Comparison of ENCODE assay signal across 18 mouse cellular contexts in genomic region chr1:184324234-184324633, GRCm38 (mm10).
"Had no signal": no experiment of that assay in that cellular context is flagged by ENCODE, and none has a peak within 500 bp of the region (broad histone marks: within the 10 kb centered on the region; RNA-seq: fewer than 3 reads in every experiment).

No protein-coding gene starts in this region.

- DNase-seq: lung, adult 18-20 months; lung, embryonic 14.5 days; lung, postnatal 10 days; lung, postnatal 4 days; right cerebral cortex, postnatal 14 days; right cerebral cortex, postnatal 4 days; spleen, adult 18-20 months; thymus, adult 2 months; thymus, postnatal 25 days; thymus, postnatal 4 days had no signal

- H3K9ac ChIP-seq: liver, embryonic 12.5 days; liver, embryonic 14.5 days; lung, embryonic 14.5 days; midbrain, embryonic 13.5 days; midbrain, embryonic 15.5 days; neural tube, embryonic 12.5 days; stomach, embryonic 15.5 days had no signal

- H3K36me3 ChIP-seq: liver, embryonic 12.5 days; midbrain, embryonic 10.5 days; midbrain, embryonic 13.5 days; midbrain, embryonic 15.5 days; neural tube, embryonic 12.5 days; stomach, embryonic 15.5 days had no signal

- H3K27me3 ChIP-seq: liver, embryonic 12.5 days; midbrain, embryonic 13.5 days; midbrain, embryonic 15.5 days; neural tube, embryonic 12.5 days; stomach, embryonic 15.5 days had no signal

- H3K9me3 ChIP-seq: liver, embryonic 12.5 days; midbrain, embryonic 10.5 days; midbrain, embryonic 13.5 days; midbrain, embryonic 15.5 days; neural tube, embryonic 12.5 days; stomach, embryonic 15.5 days had no signal

- H3K27ac ChIP-seq: liver, embryonic 12.5 days; liver, embryonic 14.5 days; midbrain, embryonic 10.5 days; midbrain, embryonic 13.5 days; midbrain, embryonic 15.5 days; neural tube, embryonic 12.5 days; stomach, embryonic 15.5 days; stomach, postnatal 0 days had no signal

- H3K4me1 ChIP-seq: midbrain, embryonic 10.5 days; midbrain, embryonic 13.5 days; midbrain, embryonic 15.5 days; neural tube, embryonic 12.5 days; stomach, embryonic 15.5 days had no signal

- H3K4me3 ChIP-seq: liver, embryonic 12.5 days; midbrain, embryonic 10.5 days; midbrain, embryonic 13.5 days; midbrain, embryonic 15.5 days; neural tube, embryonic 12.5 days; stomach, embryonic 15.5 days had no signal

- ATAC-seq: liver, embryonic 12.5 days; midbrain, embryonic 13.5 days; midbrain, embryonic 15.5 days had no signal

- H3K4me2 ChIP-seq: liver, embryonic 12.5 days; lung, embryonic 14.5 days; midbrain, embryonic 13.5 days; midbrain, embryonic 15.5 days; neural tube, embryonic 12.5 days; stomach, embryonic 15.5 days had no signal
